Mouse (Mus musculus) gastrocnemius, postnatal 36 days (tissue): ENCODE measurements at regions not wholly inside any gene's neighbourhood (a gene's known extent, or its start where the extent isn't known, plus 50 kb on each side); places are given as distances from the start of the nearest gene placed in this dataset.
A peak's percentile ranks its signal among the peaks of the same experiment; 100 is the strongest.

Source experiments
- DNase-seq, 2 experiments: peaks; one replicate each; pipeline ENCODE4 v3.0.0; 2022
- intact Hi-C: fragments of 180-260 bp; cut with DNase I; formaldehyde crosslinking; loops from one replicate; pipeline ENCODE4 v1.15.1; 2025

DNA sequence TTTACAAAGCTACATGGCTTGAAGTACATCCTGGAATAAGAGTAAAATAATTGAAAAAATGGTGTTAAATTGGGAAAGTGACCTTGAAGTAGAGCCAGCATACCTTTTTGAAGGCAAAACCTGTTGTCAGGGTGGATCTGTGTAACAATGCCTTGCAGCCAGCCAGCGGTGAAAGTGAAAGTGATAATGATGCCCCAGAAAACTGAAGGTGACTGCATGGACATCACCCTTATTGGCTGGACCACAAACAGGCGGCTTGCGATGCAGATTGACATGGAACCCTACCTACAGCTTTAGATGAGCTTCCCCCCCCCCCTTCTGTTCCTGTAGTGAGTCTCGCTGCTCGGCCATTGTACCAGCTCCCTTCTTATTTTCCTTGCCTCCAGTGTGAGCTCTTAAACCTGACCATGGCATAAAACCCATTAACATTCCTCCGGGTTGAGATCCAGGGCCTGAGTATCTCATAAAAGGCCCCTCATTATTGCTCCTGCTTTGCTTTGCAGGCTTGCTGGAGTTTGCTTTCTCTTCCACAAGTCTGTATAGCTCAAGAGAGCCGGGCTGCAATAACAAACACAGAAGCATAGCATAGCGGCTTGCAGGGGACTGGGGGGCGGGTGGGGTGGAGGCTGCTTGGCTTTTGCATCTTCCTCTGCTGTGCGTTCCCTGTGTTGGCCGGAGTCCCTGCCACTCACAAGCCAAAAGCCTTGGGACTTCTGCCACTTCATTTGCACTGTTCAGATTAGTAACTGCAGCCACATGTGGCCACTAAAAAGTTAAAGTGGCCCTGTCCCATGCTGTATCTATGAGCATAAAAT lies 292.1 kb downstream of the Plpp3 start:
- intact Hi-C loops = no loop called here

DNA sequence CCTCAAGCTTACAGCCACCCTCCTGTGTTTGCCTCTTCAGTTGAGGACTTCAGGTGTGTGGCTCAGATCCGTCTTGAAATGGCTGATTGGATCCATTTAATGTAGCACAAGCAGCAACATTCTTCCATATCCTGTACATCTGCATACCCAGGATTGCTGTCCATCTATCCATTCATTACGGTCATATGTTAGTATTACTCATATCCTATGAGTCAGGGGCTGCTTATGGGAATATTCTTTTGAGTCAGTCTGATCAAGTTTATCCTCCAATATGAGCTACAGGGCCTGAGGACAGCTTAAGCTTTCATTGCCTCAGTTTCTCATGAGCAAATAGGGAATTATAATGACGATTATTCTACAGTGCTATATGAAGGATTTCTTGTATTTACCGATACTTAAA lies 293.7 kb downstream of the Plpp3 start:
- no peak for DNase-seq
- intact Hi-C loops = no loop called here

More for the DNA sequence above, 292.1 kb downstream of the Plpp3 start:
- peak; percentile 50 to 54 for DNase-seq

DNA sequence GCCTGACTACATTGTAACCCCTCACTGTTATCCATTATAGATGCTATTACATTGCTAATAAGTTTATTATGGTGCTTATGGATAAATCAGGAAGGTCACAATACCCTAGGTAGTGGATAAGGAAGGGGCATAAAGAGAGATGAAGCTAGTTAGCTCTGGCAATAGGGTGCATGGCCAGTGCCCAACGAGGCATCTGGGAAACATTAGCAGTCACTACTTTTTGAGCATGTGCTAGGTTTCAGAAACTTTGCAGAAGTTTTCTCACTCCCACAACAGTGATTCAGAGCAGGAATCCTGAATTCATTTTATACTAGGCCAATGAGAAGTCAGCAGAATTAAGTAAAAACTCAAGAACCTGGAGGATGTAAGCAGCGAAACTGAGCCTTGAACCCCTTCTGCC lies 294.7 kb downstream of the Plpp3 start:
- DNase-seq = no peak
- intact Hi-C loops = no loop called here

DNA sequence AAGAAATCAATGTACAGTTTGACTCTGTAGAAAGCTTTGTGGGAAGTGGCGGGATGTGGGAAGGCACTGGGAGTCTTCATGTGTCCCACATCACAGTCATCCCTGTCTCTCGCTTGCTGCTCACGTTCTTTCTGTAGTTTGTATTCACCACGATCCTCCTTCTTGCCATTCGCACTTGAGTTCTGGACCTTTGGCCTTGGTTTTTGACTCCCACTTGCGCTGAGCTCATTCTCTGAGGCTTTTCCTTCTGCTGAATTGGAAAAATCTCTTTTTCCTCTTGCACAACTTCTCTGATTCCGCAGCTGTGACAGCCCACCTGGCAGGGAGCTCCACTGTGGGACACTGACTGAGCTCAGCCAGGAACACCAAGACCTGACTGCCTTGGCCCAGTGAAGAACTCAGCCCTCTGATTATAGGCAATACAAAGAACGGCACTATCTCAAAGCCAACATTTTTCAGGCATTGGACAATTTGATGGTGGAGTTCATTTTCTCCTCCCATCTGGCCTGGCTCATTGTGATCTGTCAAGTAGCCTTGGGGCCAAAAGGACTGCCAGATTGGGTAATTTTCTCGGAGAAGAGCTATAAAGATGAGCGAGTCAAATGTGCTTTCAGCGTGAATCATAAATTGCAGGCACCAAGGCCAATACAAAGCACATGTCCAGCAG lies 299.9 kb downstream of the Plpp3 start:
- DNase-seq = peak; percentile 60 to 83
- intact Hi-C loops = no loop called here

DNA sequence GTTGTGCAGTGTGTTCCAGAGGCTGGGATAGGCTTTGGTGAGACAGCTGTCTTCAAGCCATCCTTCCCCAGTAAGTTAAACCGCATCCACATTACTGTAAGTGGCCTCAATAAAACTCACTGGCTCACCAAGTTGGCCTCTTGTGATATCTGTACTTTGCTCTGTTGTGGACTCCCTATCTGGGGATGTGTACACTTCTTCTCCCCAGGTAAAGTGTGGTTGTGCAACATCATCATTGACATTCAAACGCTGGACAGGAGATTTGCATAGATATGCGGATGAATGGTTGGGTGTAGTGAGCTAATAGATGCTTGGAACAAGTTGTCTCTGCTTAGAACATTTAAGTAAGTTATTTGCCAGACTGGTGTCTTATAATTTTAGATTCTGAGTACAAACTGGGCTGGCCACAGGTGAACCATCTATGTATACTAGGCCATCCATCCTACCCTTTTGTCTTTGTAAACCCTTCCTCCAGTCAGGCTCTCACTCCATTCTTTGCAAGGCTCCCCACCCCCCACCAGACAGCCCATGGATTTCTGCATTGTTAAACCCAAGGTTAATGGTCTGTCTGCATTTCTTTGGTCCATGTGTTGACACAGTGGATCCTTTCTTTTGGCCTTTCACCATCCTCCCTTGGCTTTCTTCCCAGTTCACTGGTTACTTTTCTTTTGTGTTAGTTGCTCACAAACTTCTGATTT lies 303.0 kb downstream of the Plpp3 start:
- no peak for DNase-seq
- intact Hi-C loops = no loop called here

DNA sequence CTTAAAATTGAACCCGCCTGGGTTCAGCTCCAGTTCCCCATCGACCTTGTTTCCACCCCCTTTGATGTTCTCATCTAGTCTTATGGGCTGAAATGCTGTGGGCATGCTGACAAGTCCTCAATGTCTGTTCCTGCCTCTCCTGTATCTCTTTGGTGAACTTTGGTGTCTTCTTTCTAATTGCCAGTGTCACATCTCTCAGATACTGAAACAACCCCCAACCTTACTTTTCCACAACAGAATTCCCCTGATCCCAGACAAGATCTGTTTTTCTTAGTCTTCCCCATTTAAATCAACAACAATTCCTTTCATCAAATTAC lies 303.5 kb downstream of the Plpp3 start:
- DNase-seq = no peak
- intact Hi-C loops = no loop called here

DNA sequence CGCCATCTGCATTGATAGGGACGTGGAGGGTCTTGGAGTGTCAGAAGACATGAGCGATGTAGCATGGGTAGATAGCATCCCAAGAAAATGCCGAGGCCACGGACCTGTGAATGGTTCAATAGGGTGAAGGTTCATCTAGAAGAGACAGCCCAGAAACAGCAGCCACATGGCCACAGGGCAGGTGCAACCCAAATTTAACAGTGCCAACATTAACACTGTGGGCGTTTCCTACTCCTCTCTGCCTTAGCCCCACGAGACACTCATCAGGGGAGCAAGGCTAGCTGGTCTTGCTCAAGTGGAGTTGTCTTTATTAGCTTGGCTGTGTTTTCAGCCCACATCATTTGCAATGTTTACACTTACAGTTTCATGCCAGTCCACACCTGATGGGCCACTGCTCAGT lies 310.7 kb downstream of the Plpp3 start:
- intact Hi-C loops = no loop called here

DNA sequence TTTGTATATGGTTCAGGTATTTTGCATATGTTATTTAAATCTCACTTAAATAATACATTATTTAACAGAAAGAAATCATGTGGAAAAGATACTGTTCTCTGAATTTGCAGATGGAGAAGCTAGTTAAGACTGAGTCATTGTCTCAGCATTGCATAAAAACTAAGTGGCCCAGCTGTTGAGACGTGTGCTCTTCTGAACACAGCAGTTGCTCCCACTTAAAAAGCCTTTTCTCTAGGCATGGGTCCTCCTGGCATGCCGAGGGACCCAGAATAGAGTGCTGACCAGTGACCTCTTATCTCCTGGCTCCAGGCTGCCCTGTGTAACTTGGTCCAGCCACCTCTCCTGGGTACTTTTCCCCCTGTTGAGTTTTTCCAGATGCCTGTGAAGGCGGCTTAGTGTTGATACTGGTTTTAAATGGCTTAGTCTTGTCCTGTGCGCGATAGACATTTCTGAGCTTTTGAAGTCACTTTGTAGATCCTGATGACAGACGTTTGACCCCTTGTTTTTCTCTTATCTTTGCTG lies 312.2 kb downstream of the Plpp3 start:
- DNase-seq = no peak
- intact Hi-C loops = no loop called here

More for the DNA sequence above, 310.7 kb downstream of the Plpp3 start:
- no peak for DNase-seq

DNA sequence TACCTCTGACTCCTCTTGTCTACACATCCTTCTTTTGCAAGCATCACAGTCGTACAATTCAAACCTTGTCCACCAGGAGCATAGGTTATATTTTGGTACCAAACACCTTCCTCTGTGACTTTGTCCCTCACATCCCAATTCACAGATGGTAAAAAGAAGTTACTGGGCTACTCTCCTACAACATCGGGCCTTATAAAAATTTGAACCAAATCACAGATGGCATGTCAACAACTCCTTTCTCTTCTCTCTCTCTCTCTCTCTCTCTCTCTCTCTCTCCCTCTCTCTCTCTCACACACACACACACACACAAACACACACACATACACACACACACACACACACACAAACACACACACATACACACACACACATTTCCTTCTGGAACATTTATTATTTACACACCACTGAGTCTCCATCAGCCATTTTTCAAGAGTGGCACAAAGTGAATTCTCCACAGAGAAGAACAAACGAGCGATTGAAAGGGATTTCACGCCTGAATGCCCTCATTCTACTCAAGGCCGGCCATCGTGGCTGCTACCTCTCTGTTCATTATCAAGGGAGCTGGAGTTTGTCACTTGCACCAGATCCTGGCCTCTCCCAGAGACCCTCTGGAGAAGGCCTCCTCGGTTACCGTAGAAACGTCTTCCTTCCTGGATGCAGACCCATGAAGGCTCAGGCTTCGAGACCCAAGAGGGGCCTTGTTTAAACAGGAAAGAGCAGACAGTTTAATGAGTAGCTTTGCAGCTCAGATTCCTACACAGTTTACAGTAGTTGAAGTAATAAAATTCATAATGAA lies 314.7 kb upstream of the Gm12728 start:
- no peak for DNase-seq
- intact Hi-C loops = no loop called here

DNA sequence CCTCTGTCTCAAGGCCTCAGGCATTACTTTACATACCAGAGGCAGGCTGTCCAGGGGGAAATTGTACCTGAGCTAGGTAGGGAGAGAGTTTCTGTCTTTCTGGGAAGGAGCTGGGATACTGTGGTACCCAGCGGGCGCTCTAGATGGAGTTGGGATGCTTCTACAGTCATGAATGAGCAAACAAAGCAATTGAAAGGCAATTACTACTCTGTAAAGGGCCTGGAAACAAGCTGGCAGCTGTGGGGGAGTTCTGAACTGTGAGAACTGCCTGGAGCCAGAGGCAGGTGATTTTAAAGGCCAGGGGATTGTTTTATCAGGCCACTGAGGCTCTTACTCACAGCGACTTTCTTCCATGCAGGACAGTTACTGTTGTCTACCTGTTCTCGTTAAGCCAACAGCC lies 313.3 kb upstream of the Gm12728 start:
- intact Hi-C loops = no loop called here
- no peak for DNase-seq

DNA sequence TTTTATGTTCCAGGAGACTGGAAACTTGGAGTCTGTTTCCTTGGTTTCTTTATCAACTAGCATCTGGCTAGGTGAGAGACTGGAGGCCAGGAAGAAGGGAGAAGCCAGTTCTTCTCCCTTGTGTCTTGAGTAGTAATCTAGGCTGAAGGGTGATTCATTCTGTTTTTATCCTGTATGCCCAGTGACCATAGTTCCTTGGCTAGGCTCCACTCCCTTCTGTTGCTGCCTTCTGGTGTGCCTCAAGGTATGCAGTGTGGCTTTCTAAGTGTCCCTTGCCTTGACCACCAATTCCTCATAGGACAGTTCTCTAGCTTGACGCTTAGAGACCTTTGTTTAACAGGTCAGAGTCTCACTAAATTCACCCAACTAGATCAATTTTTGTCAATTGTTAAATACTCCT lies 303.3 kb upstream of the Gm12728 start:
- DNase-seq = no peak
- intact Hi-C loops = no loop called here

DNA sequence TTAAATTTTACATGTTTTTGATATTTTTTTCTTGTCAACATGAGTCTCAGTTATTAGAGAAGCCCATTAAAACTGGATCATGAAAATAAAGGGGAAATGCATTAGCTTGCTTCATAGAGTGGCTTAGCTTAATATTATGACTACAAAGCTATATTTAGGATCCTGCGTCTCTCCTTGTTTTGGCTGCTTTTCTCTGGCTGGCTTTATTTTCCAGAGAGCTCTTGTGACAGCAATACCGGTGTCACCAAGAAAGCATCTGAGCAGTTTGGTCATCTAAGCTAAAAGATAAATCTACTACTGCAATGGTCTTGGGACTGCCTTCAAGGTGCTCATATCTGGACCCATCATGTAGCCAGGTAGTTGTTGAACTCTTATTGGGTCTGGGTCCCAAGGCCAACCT lies 293.5 kb upstream of the Gm12728 start:
- no peak for DNase-seq

DNA sequence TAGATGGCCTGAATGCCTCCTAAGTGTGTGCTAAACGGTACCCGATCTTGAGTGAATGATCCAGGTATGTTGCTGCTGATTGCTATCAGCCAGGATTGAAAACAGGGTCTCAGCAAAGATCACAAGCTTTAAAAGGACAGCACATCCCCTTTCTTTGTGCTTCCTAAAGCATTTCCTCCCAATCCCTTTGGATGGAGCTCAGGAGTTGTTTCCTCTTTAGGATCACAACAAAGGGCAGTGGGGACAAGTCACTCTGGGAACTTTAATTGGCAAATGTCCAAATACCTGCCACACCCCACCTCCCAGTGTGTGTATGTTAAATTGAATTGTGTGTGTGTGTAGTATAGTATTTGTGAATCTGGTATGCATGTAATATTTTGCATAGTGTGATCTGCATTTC lies 283.5 kb upstream of the Gm12728 start:
- DNase-seq = no peak
- intact Hi-C loops = no loop called here

More for the DNA sequence above, 293.5 kb upstream of the Gm12728 start:
- intact Hi-C loops = no loop called here

DNA sequence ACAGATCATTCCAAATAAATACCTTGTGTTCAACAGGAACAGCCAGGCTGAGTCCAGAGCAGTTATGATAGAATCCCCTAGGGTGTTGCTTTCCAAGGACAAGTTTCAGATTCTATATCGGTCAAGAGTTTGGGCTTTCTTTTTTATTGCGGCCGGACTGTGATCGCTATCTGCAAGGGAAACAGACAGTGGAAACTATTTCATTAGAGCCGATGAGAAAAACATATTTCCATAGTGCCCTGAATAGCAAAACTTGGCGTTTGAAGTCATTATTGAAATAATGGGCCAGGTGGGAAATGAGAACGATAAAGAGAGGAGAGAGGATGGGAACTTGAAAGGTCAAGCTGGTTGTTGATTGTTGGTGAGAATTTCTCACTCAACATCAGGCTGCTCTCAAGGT lies 282.4 kb upstream of the Gm12728 start:
- DNase-seq = no peak
- intact Hi-C loops = no loop called here

DNA sequence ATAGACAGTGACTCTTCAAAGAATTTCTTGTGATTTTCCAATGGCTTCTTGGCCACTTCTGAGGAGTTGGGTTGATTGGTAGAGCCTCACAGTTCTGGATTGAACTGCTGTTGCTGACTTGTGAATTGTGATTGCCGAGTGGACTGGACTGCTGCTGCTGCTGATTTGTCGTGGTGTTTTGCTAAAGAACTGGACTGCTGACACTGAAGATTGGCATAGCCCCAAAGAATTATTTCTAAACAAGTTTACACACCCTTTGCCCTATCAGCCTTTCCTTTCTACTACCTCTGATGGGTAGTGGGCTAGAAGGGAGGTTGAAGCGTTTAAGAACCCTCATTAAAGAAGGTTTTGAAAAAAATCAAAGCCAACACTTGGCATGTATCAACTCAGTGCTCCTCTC lies 280.6 kb upstream of the Gm12728 start:
- no peak for DNase-seq
- intact Hi-C loops = no loop called here

DNA sequence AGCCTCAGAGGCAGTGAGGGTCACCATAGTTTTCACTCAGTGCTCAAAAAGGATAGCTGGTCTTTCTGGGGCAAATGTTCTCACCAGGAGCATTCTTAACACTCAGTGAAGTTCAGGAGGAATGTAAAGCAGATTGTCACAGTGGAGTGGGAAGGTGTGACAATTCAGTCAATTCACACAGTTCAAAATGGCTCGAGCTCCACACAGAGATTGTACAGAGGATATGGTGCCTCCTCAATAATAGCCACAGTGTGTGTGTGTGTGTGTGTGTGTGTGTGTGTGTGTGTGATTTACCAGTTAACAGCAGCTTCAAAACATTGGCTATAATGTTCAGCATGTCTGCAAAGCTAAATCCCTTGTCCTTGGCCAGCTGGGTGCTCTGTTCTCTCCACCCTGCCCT lies 279.3 kb upstream of the Gm12728 start:
- intact Hi-C loops = no loop called here
- no peak for DNase-seq

DNA sequence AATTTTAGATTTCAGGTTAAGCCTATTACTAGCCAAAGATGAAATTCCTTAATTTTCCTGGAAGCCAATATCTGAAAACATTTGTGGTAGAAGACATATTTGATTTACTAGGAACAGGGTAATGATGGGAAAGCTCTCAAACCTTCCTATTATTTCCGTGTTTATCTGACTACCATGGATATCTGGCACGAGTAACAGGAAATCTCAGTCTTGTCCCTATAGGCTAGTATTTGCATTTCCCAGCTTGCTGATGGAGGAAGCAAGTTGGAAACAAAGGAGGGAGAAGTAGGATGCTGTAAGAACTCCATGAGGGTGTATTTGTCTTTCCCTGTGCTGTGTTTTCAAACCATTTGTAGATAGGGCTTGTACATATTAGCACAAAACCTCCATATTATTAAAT lies 264.5 kb upstream of the Gm12728 start:
- intact Hi-C loops = no loop called here
- no peak for DNase-seq

DNA sequence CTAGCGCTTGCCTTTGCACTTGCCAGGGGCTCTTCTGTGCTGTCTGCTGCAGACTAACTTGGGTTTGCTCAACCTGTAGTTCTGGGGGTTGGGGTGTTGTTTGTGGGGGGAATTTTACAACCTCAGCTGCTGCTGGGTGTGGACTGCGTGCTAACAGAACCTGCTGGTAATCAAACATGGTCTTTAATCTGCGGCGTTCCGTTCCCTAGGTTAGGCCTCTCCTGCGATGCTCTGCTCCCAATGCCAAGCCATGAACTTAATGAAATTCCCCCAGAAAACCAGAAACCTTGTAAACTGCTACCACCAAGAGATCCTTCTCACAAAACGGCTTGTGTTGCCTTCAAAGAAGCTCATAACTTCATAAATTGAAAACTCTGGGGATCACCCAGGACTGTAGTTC lies 262.9 kb upstream of the Gm12728 start:
- DNase-seq = no peak
- intact Hi-C loops = no loop called here

DNA sequence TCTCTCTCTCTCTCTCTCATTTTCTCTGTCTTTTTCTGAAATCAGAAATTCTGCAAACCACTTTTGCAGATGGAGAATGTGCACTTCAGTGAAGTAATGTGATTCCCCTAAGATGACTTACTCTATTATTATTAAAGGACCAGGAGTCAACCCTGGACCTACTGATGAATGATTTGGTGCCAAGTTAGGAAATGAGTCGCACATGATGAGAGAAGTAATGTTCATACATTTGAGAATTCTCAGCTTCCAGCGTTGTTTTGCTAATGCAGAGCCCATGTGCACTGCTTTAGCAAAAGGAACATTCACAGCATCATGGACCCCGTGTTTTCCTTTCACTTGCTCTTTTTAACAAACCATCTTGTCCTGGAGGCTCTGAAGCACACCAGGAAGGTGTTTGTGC lies 262.4 kb upstream of the Gm12728 start:
- DNase-seq = no peak
- intact Hi-C loops = no loop called here

DNA sequence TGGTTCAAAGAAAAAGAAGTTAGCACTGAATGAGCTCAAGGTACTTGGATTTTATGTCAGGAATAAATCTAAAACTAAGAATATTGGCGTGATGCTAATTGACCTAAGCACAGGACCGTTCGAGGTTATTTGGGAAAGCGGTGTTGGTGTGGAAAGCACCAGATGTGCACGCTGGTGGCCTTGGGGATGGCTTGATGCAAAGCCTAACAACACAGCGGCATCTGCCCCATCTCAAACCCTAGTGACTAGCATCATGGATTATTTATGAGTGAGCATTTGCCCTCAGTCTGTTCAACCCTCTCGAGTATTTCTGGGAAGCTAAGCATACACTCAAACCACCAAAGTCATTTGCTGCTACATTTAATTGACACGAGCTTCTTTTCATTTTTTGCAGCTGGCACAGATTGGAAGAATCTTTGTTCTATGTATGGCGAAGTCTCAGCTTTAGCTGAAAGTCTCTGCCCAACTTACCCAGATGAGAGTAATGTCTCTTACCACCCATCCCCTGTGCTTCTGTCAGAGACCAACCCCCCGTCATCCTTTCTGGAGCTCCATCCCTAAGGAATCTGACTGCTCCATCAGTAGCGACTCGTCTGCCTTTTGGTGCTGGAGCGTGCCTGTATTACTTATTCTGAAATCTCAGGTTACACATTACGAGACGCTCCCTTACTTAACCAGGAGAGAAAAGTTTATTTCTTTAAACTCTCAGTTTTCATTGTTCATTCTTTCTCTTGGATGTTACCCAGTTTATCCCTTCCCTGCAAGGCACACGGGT lies 257.8 kb upstream of the Gm12728 start:
- no peak for DNase-seq
- intact Hi-C loops = no loop called here
